Mouse (Mus musculus) embryo, embryonic 10.5 days (tissue): Measurements from ENCODE around the gene Mast1.
A peak's percentile ranks its signal among the peaks of the same experiment; 100 is the strongest.

Experiments used
- DNase-seq: peaks from one replicate; pipeline ENCODE4 v3.0.0-alpha.2; 2015; ENCODE audit warnings: low spot score

Mast1 gene

GRCm38 (mm10) chr8:84973803-84974542 is 36.8 kb upstream of the Mast1 start:
- DNase-seq, result peak; percentile 82

- DNase-seq, result no peak
Observed at GRCm38 (mm10) chr8:84973079-84973478, 35.9 kb upstream of the Mast1 start.

- DNase-seq, result no peak
Observed at GRCm38 (mm10) chr8:84970913-84971312, 33.8 kb upstream of the Mast1 start.

- peak; percentile 64 for DNase-seq
Observed at GRCm38 (mm10) chr8:84970135-84970790, 33.1 kb upstream of the Mast1 start.

GRCm38 (mm10) chr8:84969241-84970134 is 32.3 kb upstream of the Mast1 start, which contains the start of the genes Gm49661, Prdx2 and Rnaseh2a:
Gene Gm49661, minus strand, starts transcription at chr8:84969433.
Gene Prdx2, plus strand, starts transcription at chr8:84969587.
Gene Rnaseh2a, minus strand, starts transcription at chr8:84969767.
- peak; percentile 85 for DNase-seq

- peak; percentile 31 for DNase-seq
Observed at GRCm38 (mm10) chr8:84968650-84969049, 31.5 kb upstream of the Mast1 start.

GRCm38 (mm10) chr8:84967532-84968304 is 30.6 kb upstream of the Mast1 start:
- DNase-seq, result no peak

GRCm38 (mm10) chr8:84966603-84967002 is 29.4 kb upstream of the Mast1 start:
- no peak for DNase-seq

- DNase-seq, result peak; percentile 98
Observed at GRCm38 (mm10) chr8:84965731-84966291, 28.7 kb upstream of the Mast1 start.

- DNase-seq, result no peak
Observed at GRCm38 (mm10) chr8:84963952-84964351, 26.8 kb upstream of the Mast1 start.

- DNase-seq, result no peak
Observed at GRCm38 (mm10) chr8:84959811-84960210, 22.7 kb upstream of the Mast1 start.

GRCm38 (mm10) chr8:84956768-84957167 is 19.6 kb upstream of the Mast1 start:
- peak; percentile 90 for DNase-seq

GRCm38 (mm10) chr8:84952612-84953255 is 15.6 kb upstream of the Mast1 start:
- no peak for DNase-seq

GRCm38 (mm10) chr8:84949753-84950152 is 12.6 kb upstream of the Mast1 start:
- no peak for DNase-seq

- peak; percentile 81 for DNase-seq
Observed at GRCm38 (mm10) chr8:84947241-84947545, 10.0 kb upstream of the Mast1 start.

GRCm38 (mm10) chr8:84946528-84947240 is 9.5 kb upstream of the Mast1 start, which contains the start of gene Rtbdn:
Gene Rtbdn, plus strand, starts transcription at chr8:84946991.
- peak; percentile 71 for DNase-seq

GRCm38 (mm10) chr8:84945633-84946527 is 8.7 kb upstream of the Mast1 start:
- DNase-seq, result peak; percentile 67

- DNase-seq, result peak; percentile 36
Observed at GRCm38 (mm10) chr8:84945235-84945632, 8.1 kb upstream of the Mast1 start.
